21 mouse cellular contexts compared by ENCODE assay signal in the genomic region with DNA sequence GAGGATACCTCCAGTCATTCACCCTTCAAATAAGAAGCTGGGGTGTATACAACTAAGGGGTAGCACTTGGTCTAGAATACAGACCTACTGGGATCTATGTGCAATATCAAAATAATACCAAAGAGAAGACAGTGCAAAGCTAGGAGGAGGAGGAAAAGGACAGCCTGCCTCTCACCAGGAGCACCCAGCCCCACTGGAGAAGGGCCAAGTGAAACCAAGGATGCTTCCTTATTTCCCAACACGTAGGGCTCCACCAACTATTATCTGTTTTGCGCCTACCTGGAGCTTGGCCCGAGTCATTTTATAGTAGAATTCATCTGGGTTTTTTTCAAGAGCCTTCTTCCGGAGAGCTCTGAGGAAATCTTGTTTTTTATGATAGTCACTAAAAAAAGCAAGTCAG. TPM values are rescaled to one million over a fixed set of nuclear protein-coding genes. Genes with fewer than 3 reads are reported as not detected.
DNase-seq lines count a peak whose midpoint lies in the region; TF ChIP-seq lines count a peak whose summit lies in the region.
"Had no signal": no experiment of that assay in that cellular context is flagged by ENCODE, and none has a peak within 500 bp of the region (broad histone marks: within the 10 kb centered on the region; RNA-seq: fewer than 3 reads in every experiment).

No protein-coding gene starts in this region.

- no peak for TF ChIP-seq CTCF in cerebellum, adult 2 months (IDR thresholded peaks at IDR 0.05; ENCODE audit: borderline replicate concordance, insufficient read depth, low read depth, low read length)

- H3K27me3 ChIP-seq in cerebellum, adult 2 months (ENCODE audit: control insufficient read depth, insufficient read depth, low read length): no peaks in the 10 kb centered on the region
- H3K27me3 ChIP-seq: CH12.LX; forebrain, embryonic 13.5 days; hindbrain, embryonic 12.5 days; hindbrain, embryonic 15.5 days had no signal

- peaks cover 3% of the 10 kb centered on the region; the same call in 1 of the 2 replicates for H3K4me1 ChIP-seq in cerebellum, adult 2 months (ENCODE audit: control insufficient read depth, insufficient read depth, low read length)
- H3K4me1 ChIP-seq: forebrain, embryonic 10.5 days; forebrain, embryonic 13.5 days; hindbrain, embryonic 12.5 days; hindbrain, embryonic 15.5 days had no signal

- TF ChIP-seq POLR2A in cerebellum, adult 2 months (IDR thresholded peaks at IDR 0.05; ENCODE audit: borderline replicate concordance, insufficient read depth, low read length): no peak

- no peak overlapping the region for H3K27ac ChIP-seq in cerebellum, adult 2 months (ENCODE audit: insufficient read depth, low read length)
- H3K27ac ChIP-seq: forebrain, embryonic 10.5 days; forebrain, embryonic 13.5 days; hindbrain, embryonic 12.5 days; hindbrain, embryonic 15.5 days had no signal

- 16% methylated on average over 4 of the region's 4 CpGs for WGBS in cerebellum, adult 2 months

- no peak overlapping the region for H3K4me3 ChIP-seq in cerebellum, adult 2 months (replicated peaks; ENCODE audit: insufficient read depth, low read depth, low read length)
- H3K4me3 ChIP-seq: forebrain, embryonic 10.5 days; forebrain, embryonic 13.5 days; hindbrain, embryonic 12.5 days; hindbrain, embryonic 15.5 days had no signal

- peak; percentile 48 to 62 for DNase-seq in cerebellum, adult 2 months
- DNase-seq in cerebellum, adult 11-12 months: no peak
- peak; percentile 62 to 69 for DNase-seq in cerebellum, postnatal 14 days
- DNase-seq in cerebellum, adult 9-10 months: no peak
- DNase-seq in cerebellum, postnatal 36 days: peak; percentile 41 to 45
- no peak for DNase-seq in Muller cell, postnatal 12 days (ENCODE audit: inconsistent ontology term)
- DNase-seq in thymus, postnatal 0 days (ENCODE audit: low spot score): no peak
- DNase-seq: adrenal gland, adult 2 months; adrenal gland, postnatal 14 days; B cell, adult 2 months; gastrocnemius, postnatal 10 days; gastrocnemius, postnatal 36 days; heart, adult 11 months; kidney, adult 2 months had no signal

RNA-seq across cellular contexts. Expression of gene Utp11, which starts 9.9 kb away (rescaled TPM):
- polyA plus RNA-seq in cerebellum, adult 2 months (2012; rRNA removed): 19.2 and 19.4 TPM in 2 replicates
- 76.4 and 76.7 TPM in 2 replicates for polyA plus RNA-seq in thymus, postnatal 0 days (2015; fragmentation: Nextera tagmentation; extraction: Ambion mirVana)

RNA-seq across cellular contexts. Expression of gene Fhl3, which starts 17.0 kb away (rescaled TPM):
- 1.4 and 1.6 TPM in 2 replicates for polyA plus RNA-seq in cerebellum, adult 2 months (2012; rRNA removed)
- 9.4 and 10.2 TPM in 2 replicates for polyA plus RNA-seq in thymus, postnatal 0 days (2015; fragmentation: Nextera tagmentation; extraction: Ambion mirVana)

RNA-seq across cellular contexts. Expression of gene Pou3f1, which starts 26.9 kb away (rescaled TPM):
- 2.3 and 3.3 TPM in 2 replicates for polyA plus RNA-seq in cerebellum, adult 2 months (2012; rRNA removed)
- 0.12 and 0.18 TPM in 2 replicates for polyA plus RNA-seq in thymus, postnatal 0 days (2015; fragmentation: Nextera tagmentation; extraction: Ambion mirVana)
- polyA plus RNA-seq: G1E; intestine, postnatal 0 days had no signal

RNA-seq across cellular contexts. Expression of gene Sf3a3, which starts 31.1 kb away (rescaled TPM):
- 40.5 and 45.2 TPM in 2 replicates for polyA plus RNA-seq in cerebellum, adult 2 months (2012; rRNA removed)
- 136 and 155 TPM in 2 replicates for polyA plus RNA-seq in thymus, postnatal 0 days (2015; fragmentation: Nextera tagmentation; extraction: Ambion mirVana)

RNA-seq across cellular contexts. Expression of gene Inpp5b, which starts 58.2 kb away (rescaled TPM):
- 92.4 and 102 TPM in 2 replicates for polyA plus RNA-seq in cerebellum, adult 2 months (2012; rRNA removed)
- 45.8 and 46.8 TPM in 2 replicates for polyA plus RNA-seq in thymus, postnatal 0 days (2015; fragmentation: Nextera tagmentation; extraction: Ambion mirVana)

Comparison
In these comparisons a context has a peak if more than half of its experiments do, and no peak if none do; other contexts are left out.
1. DNase-seq: peak in cerebellum, adult 2 months (2 of 2), cerebellum, postnatal 14 days (2 of 2) and cerebellum, postnatal 36 days (2 of 2); none in cerebellum, adult 11-12 months (single experiment), cerebellum, adult 9-10 months (single experiment), Muller cell, postnatal 12 days (single experiment) and thymus, postnatal 0 days (single experiment).